Mouse (Mus musculus): Measurements from ENCODE around the gene Tlcd1.
A peak's percentile ranks its signal among the peaks of the same experiment; 100 is the strongest.
"Not testable (repeated sequence)": the region's sequence is repeated elsewhere in the genome, so short reads cannot be mapped to it uniquely, and the experiment has no call there.

Gene Tlcd1

DNA sequence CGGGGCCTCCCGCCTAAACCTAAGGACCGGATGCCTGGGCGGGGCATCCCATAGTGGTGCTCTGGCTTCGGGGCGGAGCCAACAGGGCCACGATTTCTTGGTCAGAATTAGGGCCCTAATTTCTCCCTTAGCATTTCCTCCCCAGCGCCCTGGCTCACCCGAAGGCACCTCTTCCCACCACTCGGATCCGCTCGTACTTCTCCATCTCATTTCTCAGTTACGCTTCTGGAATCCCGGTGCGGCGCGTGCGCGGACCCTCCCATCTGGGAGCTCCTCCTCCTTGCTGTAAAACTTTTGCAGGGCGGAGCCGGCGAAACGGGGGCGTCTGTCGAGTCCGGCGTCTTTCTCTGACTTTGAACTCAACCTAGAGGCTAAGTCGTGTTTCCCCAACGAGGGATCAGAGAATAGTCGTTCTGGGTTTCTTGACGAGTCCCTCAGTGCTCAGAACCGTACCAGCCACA, at the start of gene Tlcd1, which contains the start of gene Nek8:
Gene Tlcd1, plus strand, starts transcription at position 310 of the 461 bp plus-strand sequence.
Gene Nek8, minus strand, starts transcription at position 274 of the 461 bp plus-strand sequence.
- DNase-seq, result peak; percentile 94

DNA sequence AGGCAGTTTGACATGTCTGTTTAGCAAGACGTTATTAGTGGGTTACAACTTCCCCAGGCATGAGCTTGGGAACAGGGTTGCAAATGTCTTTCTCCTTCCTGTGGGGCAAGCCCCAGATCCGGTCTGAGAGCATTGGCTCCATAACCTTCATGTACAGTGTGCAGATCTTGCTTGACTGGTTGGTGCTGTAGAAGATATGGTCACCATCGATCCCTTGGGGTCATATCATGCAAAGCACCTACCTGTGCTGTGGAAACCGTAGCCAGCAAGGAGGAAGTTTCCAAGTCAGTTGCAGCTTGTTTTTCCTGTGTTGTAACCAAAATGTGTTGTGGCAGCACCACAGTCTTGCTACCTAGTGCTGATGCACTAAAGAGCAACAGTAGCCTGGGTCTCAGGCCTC, 49.8 kb upstream of the Tlcd1 start:
- no peak for DNase-seq

DNA sequence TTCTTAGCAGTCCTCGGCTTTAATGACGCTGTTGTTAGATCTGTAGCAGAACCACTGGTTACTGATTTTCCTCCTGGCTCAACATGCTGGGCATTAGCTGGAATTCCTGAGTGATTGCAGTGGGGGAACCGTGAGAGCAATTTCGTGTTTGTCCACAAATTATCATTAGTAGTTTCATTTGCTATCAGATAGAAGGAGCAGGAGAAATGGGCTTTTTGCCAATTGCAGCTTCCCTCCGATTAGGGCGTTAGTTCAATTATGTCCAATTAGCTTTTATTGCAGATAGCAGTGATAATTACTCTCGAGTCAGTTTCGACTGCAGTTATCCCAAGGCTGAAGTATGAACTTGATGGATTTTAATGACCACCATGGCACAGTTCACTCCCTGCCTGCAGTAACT, 47.1 kb upstream of the Tlcd1 start:
- DNase-seq, result no peak

- no peak for DNase-seq
Measured at GRCm38 (mm10) chr11:78133915-78134314, 42.6 kb upstream of the Tlcd1 start.

DNA sequence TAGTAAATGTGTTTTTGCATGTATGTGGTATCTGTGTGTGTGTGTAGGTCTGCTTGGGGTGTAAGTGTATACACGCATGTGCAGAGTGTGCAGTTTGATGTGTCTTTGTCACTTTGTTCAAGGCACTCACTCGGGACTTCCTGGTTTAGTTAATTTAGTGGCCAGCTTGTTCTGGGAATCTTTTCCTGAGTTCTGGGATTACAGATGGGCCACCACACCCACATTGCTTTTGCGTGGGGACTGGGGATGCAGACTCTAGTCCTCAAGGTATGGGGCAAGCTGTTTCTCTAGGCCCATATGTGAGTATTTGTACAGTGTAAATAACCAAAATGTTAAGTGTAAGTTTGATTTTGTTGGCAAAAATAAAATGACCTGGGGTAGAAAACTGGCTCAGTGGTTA, 42.2 kb upstream of the Tlcd1 start:
- no peak for DNase-seq

DNA sequence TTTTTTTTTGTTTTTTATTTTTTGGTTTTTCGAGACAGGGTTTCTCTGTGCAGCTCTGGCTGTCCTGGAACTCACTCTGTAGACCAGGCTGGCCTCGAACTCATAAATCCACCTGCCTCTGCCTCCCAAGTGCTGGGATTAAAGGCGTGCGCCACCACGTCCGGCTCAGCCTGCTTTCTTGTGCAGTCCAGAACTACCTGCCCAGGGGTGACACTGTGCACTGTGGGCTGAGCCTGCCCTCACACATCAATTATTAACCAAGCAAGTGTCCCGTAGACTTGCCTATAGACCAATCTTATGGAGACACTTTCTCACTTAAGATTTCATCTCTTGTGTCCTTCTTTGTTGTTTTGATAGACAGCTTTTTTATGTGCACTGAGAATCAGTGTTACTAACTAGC, 41.2 kb upstream of the Tlcd1 start:
- DNase-seq, result not testable (repeated sequence)

DNA sequence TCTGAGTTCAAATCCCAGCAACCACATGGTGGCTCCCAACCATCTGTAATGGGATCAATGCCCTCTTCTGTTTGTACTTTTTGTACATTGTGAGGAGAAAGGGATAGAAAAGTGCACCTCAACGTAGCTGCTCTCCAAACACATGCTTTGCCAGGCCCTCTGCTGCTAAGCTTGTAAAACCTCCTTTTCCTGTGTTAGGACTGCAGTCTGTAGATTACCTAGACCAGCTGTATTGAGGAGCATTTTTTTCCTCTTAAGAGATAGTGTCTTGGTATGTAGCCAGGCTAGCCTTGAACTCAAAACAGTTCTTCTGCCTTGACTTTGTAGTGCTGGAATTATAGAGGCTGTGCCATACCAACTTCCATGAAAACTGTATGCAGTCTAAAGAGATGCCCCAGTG, 40.4 kb upstream of the Tlcd1 start:
- DNase-seq, result no peak

DNA sequence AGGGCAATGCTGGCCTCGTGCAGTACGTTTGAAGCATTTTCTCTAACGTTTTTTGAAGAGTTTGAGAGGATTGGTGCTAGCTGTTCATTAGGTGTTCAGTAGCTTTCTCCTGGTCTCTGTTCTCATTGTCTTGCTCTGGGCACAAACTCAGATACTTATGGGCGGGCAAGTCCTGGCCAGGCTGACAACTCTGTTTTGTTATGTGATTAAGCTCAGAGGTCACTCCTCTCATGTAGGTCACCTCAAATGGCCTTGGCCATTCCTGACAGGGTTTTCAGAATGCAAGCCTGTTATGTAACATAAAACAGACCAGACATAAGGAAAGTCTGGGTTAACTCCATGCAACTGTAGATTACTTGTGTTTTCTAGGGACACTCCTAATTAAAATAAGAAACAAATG, 38.9 kb upstream of the Tlcd1 start:
- DNase-seq, result no peak

- DNase-seq, result no peak
Measured at GRCm38 (mm10) chr11:78138023-78138422, 38.5 kb upstream of the Tlcd1 start.

DNA sequence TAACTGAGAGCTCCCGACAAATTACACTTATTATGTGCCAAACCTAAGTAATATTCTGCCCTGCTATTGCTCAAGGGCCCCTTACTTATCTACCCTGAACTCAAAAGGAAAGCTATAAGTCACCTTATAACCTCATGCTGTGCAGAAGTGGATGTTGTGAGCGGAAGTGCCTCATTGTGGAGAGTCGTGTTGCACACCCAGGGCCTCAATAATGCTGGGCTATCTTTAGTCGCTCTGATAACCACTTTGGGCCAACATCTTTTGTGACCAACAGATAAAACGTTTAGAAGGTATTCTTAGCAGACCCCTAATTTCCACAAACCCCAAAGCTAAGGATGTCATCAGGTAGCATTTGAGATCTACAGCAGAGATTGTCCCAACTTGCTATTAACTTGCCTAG, 35.8 kb upstream of the Tlcd1 start:
- DNase-seq, result no peak

DNA sequence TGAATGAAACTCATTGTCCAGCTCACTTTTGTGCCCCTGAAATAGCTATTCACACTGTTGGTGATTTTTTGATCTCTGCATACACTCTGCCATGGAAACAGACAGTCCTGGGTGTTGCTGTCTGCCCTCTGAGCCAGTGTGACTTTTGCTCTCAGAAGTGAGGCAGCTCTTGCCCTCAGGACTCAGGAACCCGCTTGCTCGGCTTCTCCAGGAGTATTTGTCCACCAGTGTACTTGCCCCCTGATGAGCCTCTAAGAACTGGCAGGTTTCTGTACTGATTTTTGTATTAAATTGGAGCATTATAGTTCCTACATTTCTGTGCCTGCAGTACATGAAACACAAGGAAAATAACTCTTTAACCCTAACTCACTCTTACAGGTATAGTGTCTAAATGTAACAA, 33.0 kb upstream of the Tlcd1 start:
- no peak for DNase-seq

DNA sequence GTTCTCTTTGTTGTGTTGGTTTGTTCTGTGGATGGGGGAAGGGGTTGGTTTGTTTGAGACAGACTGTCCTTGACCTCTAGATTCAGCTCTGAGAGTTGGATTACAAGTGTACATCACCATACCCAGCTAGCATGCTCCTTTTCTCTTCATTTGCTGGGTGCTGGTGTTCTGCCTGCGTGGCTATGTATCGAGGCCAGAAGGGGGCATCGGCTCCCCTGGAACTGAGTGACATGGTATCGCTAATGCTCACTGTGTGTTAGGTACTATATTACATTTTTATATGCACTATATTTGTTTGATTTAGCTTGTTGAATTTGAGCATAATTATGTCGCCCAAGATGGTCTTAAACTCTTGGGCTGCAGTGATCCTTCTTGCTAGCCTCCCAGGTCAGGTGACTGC, 30.3 kb upstream of the Tlcd1 start:
- no peak for DNase-seq

DNA sequence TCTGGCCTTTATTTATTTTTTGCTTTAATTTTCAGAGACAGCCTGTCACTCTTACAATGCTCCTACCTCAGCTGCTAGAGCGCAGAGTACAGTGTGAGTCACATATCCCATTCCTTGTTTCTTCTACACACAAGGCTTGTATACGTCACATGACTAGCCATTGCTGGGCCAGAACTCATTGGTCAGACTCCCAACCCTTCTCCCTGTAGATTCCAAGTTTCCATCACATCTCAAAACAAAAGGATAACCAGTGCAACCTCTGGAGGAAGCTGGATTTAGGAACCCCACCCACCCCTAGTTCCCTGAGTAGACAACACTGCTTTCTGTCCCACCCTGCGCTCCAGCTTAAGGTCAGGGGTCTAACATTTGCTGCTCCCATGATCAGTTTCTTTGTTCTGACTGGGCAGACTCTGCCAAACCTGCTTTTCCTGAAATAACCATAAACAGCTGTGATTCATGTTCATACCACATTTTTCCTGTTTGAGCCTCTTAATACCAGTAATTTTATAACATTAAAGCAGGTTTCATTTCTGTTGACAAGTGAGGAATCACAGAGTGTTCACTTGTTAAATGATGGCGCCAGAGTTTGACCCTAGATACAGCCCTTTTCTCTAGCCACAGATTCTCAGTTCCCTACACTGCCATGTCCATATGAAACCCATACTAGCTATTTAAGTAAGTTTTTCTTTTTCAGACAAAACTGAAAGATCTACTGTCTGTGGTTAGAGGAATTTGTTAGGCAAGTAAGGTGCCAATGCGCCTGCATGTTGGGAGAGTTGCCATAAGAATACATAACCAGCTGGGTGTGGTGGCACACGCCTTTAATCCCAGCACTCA, 29.6 kb upstream of the Tlcd1 start:
- DNase-seq, result no peak

DNA sequence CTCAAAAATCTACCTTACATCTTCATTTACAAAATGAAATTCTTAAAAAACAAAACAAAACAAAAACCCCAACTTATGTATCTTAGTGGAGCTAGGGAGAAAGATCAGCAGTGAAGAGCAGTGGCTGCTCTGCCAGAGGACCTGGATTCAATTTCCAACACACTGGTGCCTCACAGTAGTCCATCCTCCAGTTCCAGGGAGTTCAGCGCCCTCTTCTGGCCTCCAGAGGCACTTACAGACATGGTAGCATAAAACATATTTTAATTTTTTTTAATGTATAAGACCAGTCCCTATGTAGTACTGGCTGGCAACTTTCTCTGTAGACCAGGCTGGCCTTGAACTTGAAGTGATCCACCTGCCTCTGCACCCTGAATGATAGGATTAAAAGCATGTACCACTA, 25.4 kb upstream of the Tlcd1 start:
- peak in 1 of 2 experiments; percentile 38 for DNase-seq

DNA sequence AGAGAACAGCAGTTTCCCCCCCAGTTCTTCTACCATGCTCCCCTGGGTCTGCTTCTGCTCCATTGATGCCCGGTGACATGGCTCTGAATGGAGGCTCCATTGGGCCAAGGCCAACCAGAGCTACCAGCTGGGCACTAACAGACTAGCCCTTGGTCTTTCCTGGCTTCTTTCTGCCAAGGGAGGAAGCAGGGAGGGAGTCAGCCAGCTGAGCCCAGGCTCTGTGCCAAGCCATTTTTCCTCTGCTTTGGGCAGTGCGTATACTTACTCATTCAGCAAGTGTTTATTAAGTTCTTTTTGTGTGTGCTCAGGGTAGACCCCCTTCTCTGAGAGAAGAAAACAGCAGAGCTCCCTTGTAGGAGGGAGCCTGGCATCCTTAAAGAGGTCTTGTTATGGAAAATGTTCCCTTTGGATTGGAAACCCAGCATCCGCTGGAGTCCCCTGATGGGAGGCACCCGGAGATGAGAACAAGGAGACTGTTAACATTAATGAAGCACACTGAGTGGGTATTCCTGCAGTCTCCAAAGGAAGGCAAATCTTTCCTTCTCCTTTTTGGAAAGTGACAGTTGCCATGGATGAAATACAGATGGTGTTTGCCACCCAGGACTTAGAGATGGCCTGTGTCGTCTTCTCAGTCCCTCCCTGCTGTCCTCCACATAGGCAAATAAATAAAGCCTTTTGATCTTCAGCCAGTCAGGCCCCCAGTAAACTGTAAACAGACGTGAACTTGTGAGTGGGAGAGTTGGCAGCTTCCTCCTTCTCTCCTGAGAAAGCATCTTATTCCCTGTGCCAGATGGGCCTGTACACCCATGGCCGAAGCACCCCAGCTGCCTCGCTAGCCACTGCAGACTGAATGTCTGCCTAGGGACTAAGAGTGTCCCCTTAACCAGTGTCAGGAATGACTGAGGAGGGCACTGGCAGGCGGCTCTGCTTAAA, 23.9 kb upstream of the Tlcd1 start:
- DNase-seq, result peak; percentile 80 to 86

DNA sequence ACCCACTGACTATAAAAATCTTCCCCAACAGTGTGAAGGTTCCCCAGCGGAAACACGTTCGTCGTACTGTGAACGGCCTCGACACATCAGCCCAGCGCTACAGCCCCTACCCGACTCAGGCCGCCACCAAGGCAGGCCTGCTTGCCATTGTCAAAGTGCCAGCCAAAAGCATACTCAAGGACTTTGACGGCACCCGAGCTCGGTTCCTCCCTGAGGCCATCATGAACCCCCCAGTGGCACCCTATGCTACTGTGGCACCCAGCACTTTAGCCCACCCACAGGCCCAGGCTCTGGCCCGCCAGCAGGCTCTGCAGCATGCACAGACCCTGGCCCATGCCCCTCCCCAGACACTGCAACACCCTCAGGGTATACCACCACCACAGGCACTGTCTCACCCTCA, 22.7 kb upstream of the Tlcd1 start:
- peak in 1 of 2 experiments; percentile 31 for DNase-seq

DNA sequence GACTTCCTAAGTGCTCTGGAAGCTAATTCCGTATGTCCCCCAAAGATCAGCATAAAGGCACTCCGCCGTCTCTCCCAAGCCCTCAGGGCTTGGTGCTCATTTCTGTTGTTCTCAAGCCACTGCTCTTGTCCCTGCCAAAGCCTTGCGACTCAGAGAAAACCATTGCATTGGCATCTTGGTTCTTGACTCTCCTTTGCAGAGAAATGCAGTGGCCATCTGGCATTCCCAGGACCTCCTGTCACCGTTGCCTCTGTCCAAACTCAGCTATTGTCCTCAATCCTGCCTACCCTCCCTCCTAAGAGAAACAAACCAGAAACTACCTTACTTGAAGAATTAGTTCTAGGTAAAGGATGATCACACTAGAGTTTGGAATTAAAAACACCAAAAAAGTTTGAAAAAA, 20.8 kb upstream of the Tlcd1 start:
- DNase-seq, result no peak

- no peak for DNase-seq
Measured at GRCm38 (mm10) chr11:78156156-78156699, 20.3 kb upstream of the Tlcd1 start.

DNA sequence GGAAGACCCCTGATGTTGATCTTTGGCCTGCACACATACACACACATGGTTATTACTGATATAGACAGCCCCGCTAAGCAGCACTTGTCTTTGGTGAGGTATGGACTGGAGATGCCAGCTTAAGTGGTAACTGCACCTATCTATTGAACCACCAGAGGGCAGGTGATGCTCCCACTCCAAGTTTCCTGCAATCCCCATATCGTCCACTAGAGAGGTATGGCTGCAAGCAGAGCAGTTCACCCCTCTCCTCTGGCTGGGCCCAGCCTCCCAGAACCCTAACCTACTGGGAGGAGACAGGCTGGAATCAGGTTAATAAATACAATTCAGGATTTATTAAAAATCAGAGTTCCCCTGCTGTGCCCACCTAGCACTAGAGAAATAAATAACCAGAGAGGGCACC, 17.4 kb upstream of the Tlcd1 start:
- peak; percentile 80 to 90 for DNase-seq

GRCm38 (mm10) chr11:78159557-78159956, 17.0 kb upstream of the Tlcd1 start:
- no peak for DNase-seq

DNA sequence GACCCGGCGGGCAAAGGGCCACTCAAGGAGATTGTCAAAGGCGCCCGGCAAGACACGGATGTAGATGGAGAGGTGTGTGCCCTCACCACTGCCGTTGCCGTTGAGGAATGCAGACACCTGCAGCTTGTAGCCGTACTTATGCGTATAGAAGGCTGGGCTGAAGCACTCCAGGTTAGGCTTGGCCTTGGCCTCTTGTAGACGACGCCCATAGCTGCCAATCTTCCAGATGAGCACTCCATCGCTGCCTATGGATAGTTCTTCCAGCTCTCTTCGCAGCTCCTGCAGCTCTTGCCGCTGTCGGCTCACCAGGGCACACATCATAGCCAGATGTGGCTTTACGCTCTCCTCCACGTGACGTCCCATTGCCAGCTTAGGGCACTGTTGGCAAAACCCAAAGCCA, 16.3 kb upstream of the Tlcd1 start:
- peak in 1 of 2 experiments; percentile 32 for DNase-seq

DNA sequence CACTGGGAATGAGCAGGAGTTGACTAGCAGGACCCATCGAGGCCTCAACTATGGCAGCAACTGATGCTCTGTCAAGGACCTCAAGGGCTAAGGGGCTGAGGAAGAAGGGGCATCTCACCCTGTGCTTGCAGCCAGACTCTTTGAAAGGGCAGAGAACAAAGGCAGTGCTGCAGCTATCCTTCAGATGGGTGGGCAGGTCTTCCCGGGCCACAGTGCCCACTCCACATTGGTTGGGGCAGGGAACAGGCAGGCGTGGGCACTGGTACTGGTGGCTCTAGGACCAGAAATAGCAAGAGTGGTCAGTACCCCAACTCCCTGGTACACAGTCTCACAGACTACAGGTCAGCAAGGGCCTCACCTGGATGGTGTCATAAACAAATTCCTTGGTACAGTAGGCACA, 15.8 kb upstream of the Tlcd1 start:
- DNase-seq, result no peak

GRCm38 (mm10) chr11:78161169-78161568, 15.3 kb upstream of the Tlcd1 start:
- DNase-seq, result no peak
